Mouse (Mus musculus): ENCODE data around the gene Grhl1. TPM values are rescaled to one million over a fixed set of nuclear protein-coding genes. Genes with fewer than 3 reads are reported as not detected.

Grhl1 gene
- polyA plus RNA-seq, 2 experiments: 0.20 to 0.45 TPM

- H3K4me3 ChIP-seq (ENCODE audit: insufficient read depth in 1 of 2, low read depth in 2 of 2, low read length in 2 of 2): no peak overlapping the region
- DNase-seq (ENCODE audit: low read depth in 3 of 3, low spot score in 3 of 3) (no peak), ATAC-seq (ENCODE audit: insufficient read depth) (no peak)
- TF ChIP-seq EP300 (IDR thresholded peaks at IDR 0.05; ENCODE audit: low read depth): no peak
- TF ChIP-seq CTCF (IDR thresholded peaks at IDR 0.05; ENCODE audit: low read depth): no peak
- H3K27ac ChIP-seq: no peak overlapping the region
- H3K4me1 ChIP-seq (replicated peaks; ENCODE audit: control insufficient read depth in 2 of 2, insufficient read depth in 2 of 2, low read length in 1 of 2): 0 out of 4 replicates have a peak, but pooled peaks cover 0 to 2% of the 10 kb centered on the region in 2 experiments
- 68% methylated on average over 16 of the region's 16 CpGs for WGBS (ENCODE audit: insufficient replicate concordance)
- H3K27me3 ChIP-seq (ENCODE audit: control insufficient read depth, insufficient read depth, low read length): no peaks in the 10 kb centered on the region
- H3K4me2 ChIP-seq (ENCODE audit: low read depth): no peak overlapping the region
- H3K9ac ChIP-seq (replicated peaks): no peak overlapping the region
- no peaks in the 10 kb centered on the region for H3K9me3 ChIP-seq (ENCODE audit: control insufficient read depth, low read length)
- H3K36me3 ChIP-seq (replicated peaks; ENCODE audit: control insufficient read depth, insufficient read depth, low read depth): no peaks in the 10 kb centered on the region
These were observed 30.5 kb upstream of the Grhl1 start for GRCm38 (mm10) chr12:24541426-24542154.

- TF ChIP-seq EP300 (IDR thresholded peaks at IDR 0.05; ENCODE audit: low read depth) (no peak), CTCF (IDR thresholded peaks at IDR 0.05; ENCODE audit: low read depth) (no peak)
- Histone ChIP-seq H3K4me2 (ENCODE audit: low read depth) (no peak overlapping the region), H3K27ac (no peak overlapping the region), H3K27me3 (ENCODE audit: control insufficient read depth, insufficient read depth, low read length) (no peaks in the 10 kb centered on the region), H3K4me1 (replicated peaks; ENCODE audit: control insufficient read depth in 2 of 2, insufficient read depth in 2 of 2, low read length in 1 of 2) (no peaks in the 10 kb centered on the region), H3K9ac (replicated peaks) (no peak overlapping the region), H3K4me3 (ENCODE audit: insufficient read depth in 1 of 2, low read depth in 2 of 2, low read length in 2 of 2) (no peak overlapping the region), H3K9me3 (ENCODE audit: control insufficient read depth, low read length) (no peaks in the 10 kb centered on the region), H3K36me3 (replicated peaks; ENCODE audit: control insufficient read depth, insufficient read depth, low read depth) (no peaks in the 10 kb centered on the region)
- DNase-seq (ENCODE audit: low read depth in 3 of 3, low spot score in 3 of 3) (no peak), ATAC-seq (ENCODE audit: insufficient read depth) (no peak)
- WGBS (ENCODE audit: insufficient replicate concordance): 60% methylated on average over 8 of the region's 8 CpGs
These were observed 24.4 kb upstream of the Grhl1 start for GRCm38 (mm10) chr12:24547686-24548085.

GRCm38 (mm10) chr12:24548885-24549284 lies 23.2 kb upstream of the Grhl1 start:
- Histone ChIP-seq H3K36me3 (replicated peaks; ENCODE audit: control insufficient read depth, insufficient read depth, low read depth) (no peaks in the 10 kb centered on the region), H3K27ac (no peak overlapping the region), H3K4me3 (ENCODE audit: insufficient read depth in 1 of 2, low read depth in 2 of 2, low read length in 2 of 2) (no peak overlapping the region), H3K9ac (replicated peaks) (no peak overlapping the region), H3K4me1 (replicated peaks; ENCODE audit: control insufficient read depth in 2 of 2, insufficient read depth in 2 of 2, low read length in 1 of 2) (no peaks in the 10 kb centered on the region), H3K27me3 (ENCODE audit: control insufficient read depth, insufficient read depth, low read length) (no peaks in the 10 kb centered on the region), H3K4me2 (ENCODE audit: low read depth) (no peak overlapping the region), H3K9me3 (ENCODE audit: control insufficient read depth, low read length) (no peaks in the 10 kb centered on the region)
- 80% methylated on average over 6 of the region's 6 CpGs for WGBS (ENCODE audit: insufficient replicate concordance)
- ATAC-seq (ENCODE audit: insufficient read depth): no peak
- no peak for DNase-seq (ENCODE audit: low read depth in 3 of 3, low spot score in 3 of 3)
- TF ChIP-seq EP300 (IDR thresholded peaks at IDR 0.05; ENCODE audit: low read depth) (no peak), CTCF (IDR thresholded peaks at IDR 0.05; ENCODE audit: low read depth) (no peak)

GRCm38 (mm10) chr12:24552531-24552930 lies 19.6 kb upstream of the Grhl1 start:
- Histone ChIP-seq H3K9me3 (ENCODE audit: control insufficient read depth, low read length) (no peaks in the 10 kb centered on the region), H3K36me3 (replicated peaks; ENCODE audit: control insufficient read depth, insufficient read depth, low read depth) (no peaks in the 10 kb centered on the region), H3K4me2 (ENCODE audit: low read depth) (no peak overlapping the region), H3K27ac (no peak overlapping the region), H3K4me1 (replicated peaks; ENCODE audit: control insufficient read depth in 2 of 2, insufficient read depth in 2 of 2, low read length in 1 of 2) (no peaks in the 10 kb centered on the region), H3K4me3 (ENCODE audit: insufficient read depth in 1 of 2, low read depth in 2 of 2, low read length in 2 of 2) (no peak overlapping the region), H3K9ac (replicated peaks) (no peak overlapping the region), H3K27me3 (ENCODE audit: control insufficient read depth, insufficient read depth, low read length) (no peaks in the 10 kb centered on the region)
- TF ChIP-seq EP300 (IDR thresholded peaks at IDR 0.05; ENCODE audit: low read depth) (no peak), CTCF (IDR thresholded peaks at IDR 0.05; ENCODE audit: low read depth) (no peak)
- 58% methylated on average over 2 of the region's 2 CpGs for WGBS (ENCODE audit: insufficient replicate concordance)
- DNase-seq (ENCODE audit: low read depth in 3 of 3, low spot score in 3 of 3) (no peak), ATAC-seq (ENCODE audit: insufficient read depth) (no peak)

GRCm38 (mm10) chr12:24555976-24556375 lies 16.1 kb upstream of the Grhl1 start:
- Histone ChIP-seq H3K27me3 (ENCODE audit: control insufficient read depth, insufficient read depth, low read length) (no peaks in the 10 kb centered on the region), H3K9ac (replicated peaks) (no peak overlapping the region), H3K27ac (no peak overlapping the region), H3K4me3 (ENCODE audit: insufficient read depth in 1 of 2, low read depth in 2 of 2, low read length in 2 of 2) (no peak overlapping the region), H3K36me3 (replicated peaks; ENCODE audit: control insufficient read depth, insufficient read depth, low read depth) (no peaks in the 10 kb centered on the region), H3K4me2 (ENCODE audit: low read depth) (no peak overlapping the region), H3K4me1 (replicated peaks; ENCODE audit: control insufficient read depth in 2 of 2, insufficient read depth in 2 of 2, low read length in 1 of 2) (no peaks in the 10 kb centered on the region), H3K9me3 (ENCODE audit: control insufficient read depth, low read length) (no peaks in the 10 kb centered on the region)
- DNase-seq (ENCODE audit: low read depth in 3 of 3, low spot score in 3 of 3) (no peak), ATAC-seq (ENCODE audit: insufficient read depth) (no peak)
- TF ChIP-seq EP300 (IDR thresholded peaks at IDR 0.05; ENCODE audit: low read depth) (no peak), CTCF (IDR thresholded peaks at IDR 0.05; ENCODE audit: low read depth) (no peak)
- 74% methylated on average over 8 of the region's 8 CpGs for WGBS (ENCODE audit: insufficient replicate concordance)

All from liver, embryonic 14.5 days (tissue).